Mouse (Mus musculus): Measurements from ENCODE around the gene Tmem120b. TPM values are rescaled to one million over a fixed set of nuclear protein-coding genes. Genes with fewer than 3 reads are reported as not detected.

The Tmem120b gene
- total and polyA plus RNA-seq, 3 experiments = 0.53 to 0.93 TPM; not detected in 1

- DNase-seq (ENCODE audit: low spot score) (no peak), ATAC-seq (ENCODE audit: extremely low read depth, insufficient number of reproducible peaks, low FRiP score, poor library complexity, severe bottlenecking) (no peak)
- H3K4me3 ChIP-seq (ENCODE audit: low read depth, low read length) = peak overlapping the region; percentile 4; the same call in 1 of the 2 replicates
- peaks cover 70% of the 10 kb centered on the region for H3K4me1 ChIP-seq (ENCODE audit: insufficient read depth, low read depth, low read length)
- peaks cover 97% of the 10 kb centered on the region for H3K36me3 ChIP-seq (replicated peaks)
- no peaks in the 10 kb centered on the region for H3K27me3 ChIP-seq (ENCODE audit: insufficient read depth, low read length)
- TF ChIP-seq CTCF (IDR thresholded peaks at IDR 0.05; ENCODE audit: low read depth, low read length) = no peak
- TF ChIP-seq TAL1 (conservative IDR thresholded peaks at IDR 0.05; ENCODE audit: low read depth, low read length) = no peak
- no peak for TF ChIP-seq GATA1 (IDR thresholded peaks at IDR 0.05; ENCODE audit: borderline replicate concordance, low read length)
- no peak for TF ChIP-seq POLR2AphosphoS5 (IDR thresholded peaks at IDR 0.05; ENCODE audit: insufficient replicate concordance, low read depth, low read length)
- TF ChIP-seq GATA2 (IDR thresholded peaks at IDR 0.05; ENCODE audit: borderline replicate concordance, low read depth, low read length) = no peak
- no peaks in the 10 kb centered on the region for H3K9me3 ChIP-seq (replicated peaks)
Observed at GRCm38 (mm10) chr5:123151707-123152362, 83.6 kb downstream of the Tmem120b start.

GRCm38 (mm10) chr5:123152901-123153300 lies 84.7 kb downstream of the Tmem120b start:
- Histone ChIP-seq H3K4me1 (ENCODE audit: insufficient read depth, low read depth, low read length) (peaks cover 66% of the 10 kb centered on the region), H3K27me3 (ENCODE audit: insufficient read depth, low read length) (no peaks in the 10 kb centered on the region), H3K9me3 (replicated peaks) (no peaks in the 10 kb centered on the region), H3K36me3 (replicated peaks) (peaks cover 97% of the 10 kb centered on the region), H3K4me3 (ENCODE audit: low read depth, low read length) (no peak overlapping the region)
- no peak for TF ChIP-seq GATA1 (IDR thresholded peaks at IDR 0.05; ENCODE audit: borderline replicate concordance, low read length)
- no peak for TF ChIP-seq CTCF (IDR thresholded peaks at IDR 0.05; ENCODE audit: low read depth, low read length)
- TF ChIP-seq GATA2 (IDR thresholded peaks at IDR 0.05; ENCODE audit: borderline replicate concordance, low read depth, low read length) = no peak
- TF ChIP-seq TAL1 (conservative IDR thresholded peaks at IDR 0.05; ENCODE audit: low read depth, low read length) = no peak
- TF ChIP-seq POLR2AphosphoS5 (IDR thresholded peaks at IDR 0.05; ENCODE audit: insufficient replicate concordance, low read depth, low read length) = no peak
- no peak for ATAC-seq (ENCODE audit: extremely low read depth, insufficient number of reproducible peaks, low FRiP score, poor library complexity, severe bottlenecking)
- no peak for DNase-seq (ENCODE audit: low spot score)

GRCm38 (mm10) chr5:123155425-123155824 lies 87.2 kb downstream of the Tmem120b start:
- no peak for ATAC-seq (ENCODE audit: extremely low read depth, insufficient number of reproducible peaks, low FRiP score, poor library complexity, severe bottlenecking)
- DNase-seq (ENCODE audit: low spot score) = peak; percentile 57
- Histone ChIP-seq H3K36me3 (replicated peaks) (peaks cover 98% of the 10 kb centered on the region), H3K9me3 (replicated peaks) (no peaks in the 10 kb centered on the region), H3K4me1 (ENCODE audit: insufficient read depth, low read depth, low read length) (peaks cover 49% of the 10 kb centered on the region), H3K27me3 (ENCODE audit: insufficient read depth, low read length) (no peaks in the 10 kb centered on the region), H3K4me3 (ENCODE audit: low read depth, low read length) (no peak overlapping the region)
- peak; percentile 82 for TF ChIP-seq CTCF (IDR thresholded peaks at IDR 0.05; ENCODE audit: low read depth, low read length)
- no peak for TF ChIP-seq GATA2 (IDR thresholded peaks at IDR 0.05; ENCODE audit: borderline replicate concordance, low read depth, low read length)

GRCm38 (mm10) chr5:123156763-123157162 lies 88.5 kb downstream of the Tmem120b start:
- no peak for DNase-seq (ENCODE audit: low spot score)
- peaks cover 98% of the 10 kb centered on the region for H3K36me3 ChIP-seq (replicated peaks)
- H3K4me3 ChIP-seq (ENCODE audit: low read depth, low read length) = no peak overlapping the region
- no peaks in the 10 kb centered on the region; the same call in 1 of the 2 replicates for H3K27me3 ChIP-seq (ENCODE audit: insufficient read depth, low read length)
- peaks cover 44% of the 10 kb centered on the region for H3K4me1 ChIP-seq (ENCODE audit: insufficient read depth, low read depth, low read length)
- H3K9me3 ChIP-seq (replicated peaks) = no peaks in the 10 kb centered on the region
- TF ChIP-seq CTCF (IDR thresholded peaks at IDR 0.05; ENCODE audit: low read depth, low read length) = peak; percentile 57
- TF ChIP-seq GATA2 (IDR thresholded peaks at IDR 0.05; ENCODE audit: borderline replicate concordance, low read depth, low read length) = no peak
- TF ChIP-seq GATA1 (IDR thresholded peaks at IDR 0.05; ENCODE audit: borderline replicate concordance, low read length) = no peak
- no peak for ATAC-seq (ENCODE audit: extremely low read depth, insufficient number of reproducible peaks, low FRiP score, poor library complexity, severe bottlenecking)

GRCm38 (mm10) chr5:123157972-123158371 lies 89.8 kb downstream of the Tmem120b start:
- Histone ChIP-seq H3K9me3 (replicated peaks) (no peaks in the 10 kb centered on the region), H3K4me1 (ENCODE audit: insufficient read depth, low read depth, low read length) (peaks cover 34% of the 10 kb centered on the region), H3K27me3 (ENCODE audit: insufficient read depth, low read length) (no peaks in the 10 kb centered on the region; the same call in 1 of the 2 replicates), H3K4me3 (ENCODE audit: low read depth, low read length) (no peak overlapping the region), H3K36me3 (replicated peaks) (peaks cover 97% of the 10 kb centered on the region)
- DNase-seq (ENCODE audit: low spot score) = no peak
- TF ChIP-seq TAL1 (conservative IDR thresholded peaks at IDR 0.05; ENCODE audit: low read depth, low read length) = no peak
- TF ChIP-seq GATA2 (IDR thresholded peaks at IDR 0.05; ENCODE audit: borderline replicate concordance, low read depth, low read length) = no peak
- TF ChIP-seq CTCF (IDR thresholded peaks at IDR 0.05; ENCODE audit: low read depth, low read length) = no peak
- no peak for TF ChIP-seq POLR2AphosphoS5 (IDR thresholded peaks at IDR 0.05; ENCODE audit: insufficient replicate concordance, low read depth, low read length)
- no peak for TF ChIP-seq GATA1 (IDR thresholded peaks at IDR 0.05; ENCODE audit: borderline replicate concordance, low read length)
- ATAC-seq (ENCODE audit: extremely low read depth, insufficient number of reproducible peaks, low FRiP score, poor library complexity, severe bottlenecking) = no peak

- Histone ChIP-seq H3K4me1 (ENCODE audit: insufficient read depth, low read depth, low read length) (peaks cover 31% of the 10 kb centered on the region), H3K4me3 (ENCODE audit: low read depth, low read length) (no peak overlapping the region), H3K36me3 (replicated peaks) (peaks cover 97% of the 10 kb centered on the region), H3K27me3 (ENCODE audit: insufficient read depth, low read length) (no peaks in the 10 kb centered on the region; the same call in 1 of the 2 replicates), H3K9me3 (replicated peaks) (no peaks in the 10 kb centered on the region)
- no peak for ATAC-seq (ENCODE audit: extremely low read depth, insufficient number of reproducible peaks, low FRiP score, poor library complexity, severe bottlenecking)
- DNase-seq (ENCODE audit: low spot score) = no peak
- TF ChIP-seq GATA2 (IDR thresholded peaks at IDR 0.05; ENCODE audit: borderline replicate concordance, low read depth, low read length) (no peak), GATA1 (IDR thresholded peaks at IDR 0.05; ENCODE audit: borderline replicate concordance, low read length) (no peak)
Observed at GRCm38 (mm10) chr5:123159446-123159845, 91.2 kb downstream of the Tmem120b start.

All from G1E (cell line).